Mouse (Mus musculus) CH12.LX (cell line): ENCODE data around the gene Cyb561a3. TPM values are rescaled to one million over a fixed set of nuclear protein-coding genes. Genes with fewer than 3 reads are reported as not detected.

ENCODE experiments used
- DNase-seq: peaks from one replicate; pipeline ENCODE4 v3.0.0-alpha.2; 2013; ENCODE audit errors: extremely low read depth
- H3K27ac ChIP-seq: 2 replicates; pipeline ENCODE4 v1.5.1; 2012; ENCODE audit warnings: low read depth, mild to moderate bottlenecking, control low read depth, moderate library complexity; ENCODE audit not compliant: insufficient read depth
- H3K27me3 ChIP-seq: replicated peaks from 2 replicates; pipeline ENCODE3; 2012; ENCODE audit warnings: inconsistent platforms
- H3K36me3 ChIP-seq, 2 experiments: replicated peaks in 1 of 2; 2 replicates each; pipeline versions ENCODE3 to v1.6.1; 2012; ENCODE audit warnings: inconsistent platforms in 1 of 2, low read length in 1 of 2, mild to moderate bottlenecking in 1 of 2, mixed read lengths in 1 of 2, moderate library complexity in 1 of 2; ENCODE audit not compliant: control insufficient read depth in 1 of 2, insufficient read depth in 1 of 2
- H3K4me1 ChIP-seq, 2 experiments: 2 replicates each; pipeline ENCODE4 v1.6.1; 2012; ENCODE audit warnings: inconsistent platforms in 1 of 2, moderate library complexity in 1 of 2; ENCODE audit not compliant: insufficient read depth in 2 of 2, control insufficient read depth in 1 of 2
- H3K4me2 ChIP-seq: 2 replicates; pipeline ENCODE4 v1.6.1; 2012; ENCODE audit warnings: low read depth, mild to moderate bottlenecking, control low read depth; ENCODE audit not compliant: poor library complexity, insufficient read depth, severe bottlenecking
- H3K4me3 ChIP-seq, 3 experiments: fragments of 150-350 bp in 1 of 3; sonication (generic) in 1 of 3; replicated peaks in 1 of 3; 2 replicates each; pipeline versions ENCODE3 to v1.5.1; 2011 to 2012; ENCODE audit warnings: low read depth in 2 of 3, low read length in 2 of 3, mild to moderate bottlenecking in 2 of 3, moderate library complexity in 2 of 3, control low read depth in 1 of 3, improper control_type of control experiment in 1 of 3, inconsistent platforms in 1 of 3, mixed read lengths in 1 of 3; ENCODE audit not compliant: poor library complexity in 1 of 3
- H3K79me2 ChIP-seq: replicated peaks from 2 replicates; pipeline ENCODE4 v1.6.1; 2012; ENCODE audit warnings: mild to moderate bottlenecking, moderate library complexity; ENCODE audit not compliant: control insufficient read depth, poor library complexity, insufficient read depth, severe bottlenecking; ENCODE audit errors: extremely low read depth
- H3K9ac ChIP-seq: 2 replicates; pipeline ENCODE4 v1.6.1; 2012; ENCODE audit warnings: low read depth, mild to moderate bottlenecking, control low read depth, moderate library complexity; ENCODE audit not compliant: insufficient read depth
- H3K9me3 ChIP-seq: replicated peaks from 2 replicates; pipeline ENCODE3; 2012; ENCODE audit warnings: low read length, inconsistent platforms, mixed read lengths
- BHLHE40 ChIP-seq: IDR thresholded peaks from 2 replicates; pipeline ENCODE4 v1.6.1; 2011; ENCODE audit warnings: mild to moderate bottlenecking, low read depth, low read length, improper control_type of control experiment
- E2F4 ChIP-seq: IDR thresholded peaks from 2 replicates; pipeline ENCODE4 v1.6.1; 2011; ENCODE audit warnings: low read depth, low read length, improper control_type of control experiment; ENCODE audit not compliant: insufficient replicate concordance
- ELF1 ChIP-seq: IDR thresholded peaks from 2 replicates; pipeline ENCODE4 v1.6.1; 2014; ENCODE audit warnings: low read depth, mild to moderate bottlenecking, inconsistent platforms, low read length, improper control_type of control experiment
- ETS1 ChIP-seq: conservative IDR thresholded peaks from 2 replicates; pipeline ENCODE4 v1.6.1; 2012; ENCODE audit warnings: low read depth, mild to moderate bottlenecking, inconsistent platforms, low read length, improper control_type of control experiment, moderate library complexity
- GABPA ChIP-seq: IDR thresholded peaks from 2 replicates; pipeline ENCODE4 v1.6.1; 2012; ENCODE audit warnings: low read depth, low read length, improper control_type of control experiment, inconsistent platforms; ENCODE audit not compliant: insufficient replicate concordance
- HCFC1 ChIP-seq: IDR thresholded peaks from 2 replicates; pipeline ENCODE4 v1.6.1; 2012; ENCODE audit warnings: low read depth, mild to moderate bottlenecking, inconsistent platforms, low read length, improper control_type of control experiment
- IRF4 ChIP-seq: IDR thresholded peaks from 2 replicates; pipeline ENCODE4 v1.6.1; 2014; ENCODE audit warnings: low read depth, mild to moderate bottlenecking, inconsistent platforms, low read length, improper control_type of control experiment
- JUN ChIP-seq: IDR thresholded peaks from 2 replicates; pipeline ENCODE4 v1.6.1; 2011; ENCODE audit warnings: low read depth, mild to moderate bottlenecking, low read length, improper control_type of control experiment, moderate library complexity; ENCODE audit not compliant: insufficient read depth
- JUND ChIP-seq: conservative IDR thresholded peaks from 2 replicates; pipeline ENCODE4 v1.6.1; 2011; ENCODE audit warnings: low read depth, low read length, improper control_type of control experiment
- MAFK ChIP-seq: IDR thresholded peaks from 2 replicates; pipeline ENCODE4 v1.6.1; 2011; ENCODE audit warnings: low read length, improper control_type of control experiment; ENCODE audit not compliant: insufficient replicate concordance
- MAX ChIP-seq: IDR thresholded peaks from 2 replicates; pipeline ENCODE4 v1.6.1; 2011; ENCODE audit warnings: low read length, improper control_type of control experiment
- MAZ ChIP-seq: IDR thresholded peaks from 2 replicates; pipeline ENCODE4 v1.6.1; 2012; ENCODE audit warnings: low read depth, mild to moderate bottlenecking, inconsistent platforms, low read length, improper control_type of control experiment, moderate library complexity
- MEF2A ChIP-seq: IDR thresholded peaks from 2 replicates; pipeline ENCODE4 v1.6.1; 2014; ENCODE audit warnings: low read depth, mild to moderate bottlenecking, inconsistent platforms, low read length, improper control_type of control experiment, borderline replicate concordance
- MXI1 ChIP-seq: IDR thresholded peaks from 2 replicates; pipeline ENCODE4 v1.6.1; 2011; ENCODE audit warnings: mild to moderate bottlenecking, low read depth, low read length, improper control_type of control experiment
- MYC ChIP-seq: IDR thresholded peaks from 2 replicates; pipeline ENCODE4 v1.6.1; 2011; ENCODE audit warnings: low read depth, mild to moderate bottlenecking, improper control_type of control experiment, low read length
- NELFE ChIP-seq: IDR thresholded peaks from 2 replicates; pipeline ENCODE4 v1.6.1; 2011; ENCODE audit warnings: low read depth, low read length, improper control_type of control experiment
- POLR2AphosphoS2 ChIP-seq: IDR thresholded peaks from 2 replicates; pipeline ENCODE4 v1.6.1; 2011; ENCODE audit warnings: low read depth, low read length, improper control_type of control experiment
- RAD21 ChIP-seq: IDR thresholded peaks from 2 replicates; pipeline ENCODE4 v1.6.1; 2011; ENCODE audit warnings: low read depth, mild to moderate bottlenecking, low read length, improper control_type of control experiment, moderate library complexity
- SIN3A ChIP-seq: IDR thresholded peaks from 2 replicates; pipeline ENCODE4 v1.6.1; 2012; ENCODE audit warnings: low read length, improper control_type of control experiment, inconsistent platforms
- ZC3H11A ChIP-seq: IDR thresholded peaks from 2 replicates; pipeline ENCODE4 v1.6.1; 2012; ENCODE audit warnings: low read depth, mild to moderate bottlenecking, inconsistent platforms, low read length, improper control_type of control experiment
- ZKSCAN1 ChIP-seq: IDR thresholded peaks from 2 replicates; pipeline ENCODE4 v1.6.1; 2012; ENCODE audit warnings: low read depth, inconsistent platforms, low read length, improper control_type of control experiment, borderline replicate concordance
- ZMIZ1 ChIP-seq: IDR thresholded peaks from 2 replicates; pipeline ENCODE4 v1.6.1; 2012; ENCODE audit warnings: low read depth, mild to moderate bottlenecking, inconsistent platforms, low read length, improper control_type of control experiment
- dilution Hi-C: fragments of 300-500 bp; cut with MboI; formaldehyde crosslinking; loops from 2 replicates; pipeline ENCODE4 v1.14.3; 2020; ENCODE audit warnings: low sequenced_read_pairs; ENCODE audit not compliant: extremely low pct_unique_long_range_greater_than_20kb, extremely low pct_ligation_motif_present
- in situ Hi-C: fragments of 300-500 bp; cut with MboI; formaldehyde crosslinking; loops from 3 replicates; pipeline ENCODE4 v1.14.3; 2019; ENCODE audit warnings: low sequenced_read_pairs, low pct_ligation_motif_present, low pct_unique_long_range_greater_than_20kb, mixed read lengths
- polyA plus RNA-seq: library from polyadenylated mRNA; unstranded; fragments of >175 nt; gene quantifications from 2 replicates; pipeline ENCODE4 v1.2.1, GENCODE M21; 2012; ENCODE audit warnings: low read depth; ENCODE audit not compliant: insufficient read length
- total RNA-seq, 2 experiments: library from RNA; depleted of rRNA; stranded (reverse); fragments of 300-350 nt in 1 of 2; fragments of >200 nt in 1 of 2; gene quantifications; 2 replicates each; pipeline ENCODE4 v1.2.3; 2012 to 2014

The Cyb561a3 gene
- total and polyA plus RNA-seq, 3 experiments: 137 to 327 (median 211) TPM

GRCm38 (mm10) chr19:10634106-10634871 is 57.3 kb downstream of the Cyb561a3 start, which contains the start of gene Vwce:
Gene Vwce (plus strand): TSS chr19:10634213.
- H3K79me2 ChIP-seq: no peaks in the 10 kb centered on the region
- dilution Hi-C loops: no loop called here
- H3K4me1 ChIP-seq: peaks cover 0 to 12% of the 10 kb centered on the region in 2 experiments; a peak in 2 of 4 replicates
- H3K4me2 ChIP-seq: no peak within 1 kb of the TSS
- H3K9ac ChIP-seq: no peak within 1 kb of the TSS
- no peak for DNase-seq
- H3K27ac ChIP-seq: no peak within 1 kb of the TSS
- H3K4me3 ChIP-seq: no peak within 1 kb of the TSS
- peaks cover 17 to 65% of the 10 kb centered on the region in 2 experiments for H3K36me3 ChIP-seq
- H3K27me3 ChIP-seq: no peaks in the 10 kb centered on the region
- in situ Hi-C loops: no loop called here
- TF ChIP-seq MXI1 (no peak), MEF2A (no peak), MAFK (no peak), SIN3A (no peak), ELF1 (no peak), HCFC1 (no peak), ZC3H11A (no peak), RAD21 (no peak), IRF4 (no peak), ETS1 (no peak), POLR2AphosphoS2 (no peak), JUN (no peak), E2F4 (no peak), GABPA (no peak)
- H3K9me3 ChIP-seq: no peaks in the 10 kb centered on the region

DNA sequence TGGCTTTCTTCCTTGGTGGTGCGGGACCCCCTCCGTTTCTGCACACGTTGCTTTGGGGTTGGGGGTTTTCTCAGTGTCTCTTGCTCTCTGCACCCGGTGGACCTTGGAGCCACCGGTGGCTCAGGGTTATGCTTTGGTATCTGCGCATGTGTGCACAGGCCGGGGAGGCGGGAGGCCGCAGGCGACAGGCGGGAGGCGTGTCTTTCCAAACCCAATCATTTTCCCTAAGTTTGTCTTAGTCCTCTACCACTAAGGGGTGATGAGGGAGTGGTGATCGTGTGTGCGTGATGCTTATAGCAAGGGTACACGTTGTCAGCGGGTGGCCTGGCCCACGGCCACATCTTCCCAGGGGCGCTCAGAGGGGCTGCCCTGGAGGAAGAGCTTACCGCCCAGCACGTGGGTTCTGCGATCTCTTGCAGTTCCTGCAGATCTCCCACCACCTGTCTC is 57.9 kb downstream of the Cyb561a3 start:
- Histone ChIP-seq H3K27ac (no peak overlapping the region), H3K9ac (no peak overlapping the region), H3K4me3 (no peak overlapping the region), H3K36me3 (peaks cover 11 to 59% of the 10 kb centered on the region in 2 experiments), H3K27me3 (no peaks in the 10 kb centered on the region), H3K4me2 (no peak overlapping the region), H3K4me1 (peaks cover 0 to 12% of the 10 kb centered on the region in 2 experiments; a peak in 2 of 4 replicates), H3K9me3 (no peaks in the 10 kb centered on the region), H3K79me2 (no peaks in the 10 kb centered on the region)
- DNase-seq: no peak
- in situ Hi-C loops: no loop called here
- TF ChIP-seq ZMIZ1 (no peak), MAX (no peak), MAZ (no peak), BHLHE40 (no peak), ELF1 (no peak), NELFE (no peak), MYC (no peak), JUND (no peak), JUN (no peak), ZKSCAN1 (no peak)
- dilution Hi-C loops: no loop called here
